Mouse (Mus musculus): ENCODE data around the gene Wdr11.

- TF ChIP-seq POLR2A (IDR thresholded peaks at IDR 0.05; ENCODE audit: control insufficient read depth, low read depth, low read length) (no peak), CTCF (IDR thresholded peaks at IDR 0.05; ENCODE audit: control insufficient read depth, insufficient read depth, insufficient replicate concordance, low read depth, low read length) (no peak)
Observed at GRCm38 (mm10) chr7:129660546-129660945, 68.9 kb downstream of the Wdr11 start.
